8 mouse cellular contexts compared by ENCODE assay signal in the genomic region with DNA sequence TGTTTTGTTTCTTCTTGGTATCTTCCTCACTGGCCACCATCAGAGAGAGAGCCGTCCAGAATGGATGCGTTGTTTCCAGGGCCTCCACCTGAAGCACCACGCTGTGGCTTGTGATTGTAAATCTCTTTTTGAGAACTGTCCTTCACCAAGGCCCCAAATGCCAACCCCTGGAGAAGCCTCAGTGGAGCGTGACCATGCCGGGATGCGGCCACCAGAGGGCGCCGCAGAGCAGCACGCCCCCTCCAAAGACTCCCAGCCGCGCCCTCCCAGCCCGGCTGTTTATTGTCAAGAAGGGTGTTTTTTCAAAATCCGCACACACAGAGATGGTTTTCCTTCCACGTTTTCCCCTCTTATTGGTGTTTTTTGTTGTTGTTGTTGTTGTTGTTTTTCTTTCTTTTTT.
DNase-seq lines count a peak whose midpoint lies in the region; ATAC-seq lines count a peak whose summit lies in the region.

No protein-coding gene starts in this region.

- 2% methylated on average over 14 of the region's 14 CpGs for WGBS in heart, embryonic 11.5 days (ENCODE audit: insufficient replicate concordance)
- 3% methylated on average over 14 of the region's 14 CpGs for WGBS in limb, embryonic 11.5 days

- H3K9me3 ChIP-seq in heart, embryonic 11.5 days (replicated peaks; ENCODE audit: control insufficient read depth, low read length), result no peaks in the 10 kb centered on the region
- H3K9me3 ChIP-seq in limb, embryonic 11.5 days (ENCODE audit: control insufficient read depth, low read length), result no peaks in the 10 kb centered on the region

- H3K27ac ChIP-seq in heart, embryonic 11.5 days (ENCODE audit: low read depth, low read length), result no peak overlapping the region
- no peak overlapping the region for H3K27ac ChIP-seq in limb, embryonic 11.5 days (replicated peaks; ENCODE audit: low read depth, low read length)

- no peaks in the 10 kb centered on the region for H3K27me3 ChIP-seq in heart, embryonic 11.5 days (ENCODE audit: control insufficient read depth, insufficient read depth, low read length)
- no peaks in the 10 kb centered on the region for H3K27me3 ChIP-seq in limb, embryonic 11.5 days (ENCODE audit: control insufficient read depth, insufficient read depth, low read length)

- H3K36me3 ChIP-seq in heart, embryonic 11.5 days (ENCODE audit: control insufficient read depth, insufficient read depth, low read length), result no peaks in the 10 kb centered on the region
- H3K36me3 ChIP-seq in limb, embryonic 11.5 days (ENCODE audit: control insufficient read depth, insufficient read depth, low read length), result no peaks in the 10 kb centered on the region

- no peak overlapping the region for H3K4me2 ChIP-seq in heart, embryonic 11.5 days
- no peak overlapping the region for H3K4me2 ChIP-seq in limb, embryonic 11.5 days (ENCODE audit: low read depth, severe bottlenecking)

- ATAC-seq in heart, embryonic 11.5 days (replicated peaks; ENCODE audit: insufficient number of reproducible peaks, low FRiP score, low TSS enrichment), result no peak
- ATAC-seq in granulocyte monocyte progenitor cell, adult 5-6 weeks (replicated peaks; ENCODE audit: poor library complexity, severe bottlenecking), result peak; percentile 97
- no peak for ATAC-seq in limb, embryonic 11.5 days (ENCODE audit: insufficient number of reproducible peaks, low FRiP score, low TSS enrichment, low read depth)
- ATAC-seq in monocyte, adult 5-6 weeks (replicated peaks; ENCODE audit: insufficient number of reproducible peaks, low FRiP score, low TSS enrichment, poor library complexity, severe bottlenecking), result peak; percentile 57; the same call in 1 of the 2 replicates

- no peak overlapping the region for H3K4me3 ChIP-seq in heart, embryonic 11.5 days (ENCODE audit: low read depth, low read length)
- H3K4me3 ChIP-seq in limb, embryonic 11.5 days (ENCODE audit: low read depth, low read length), result no peak overlapping the region

- no peaks in the 10 kb centered on the region for H3K4me1 ChIP-seq in heart, embryonic 11.5 days (ENCODE audit: control insufficient read depth, insufficient read depth, low read length)
- no peaks in the 10 kb centered on the region for H3K4me1 ChIP-seq in limb, embryonic 11.5 days (ENCODE audit: control insufficient read depth, insufficient read depth, low read length)

- H3K9ac ChIP-seq in heart, embryonic 11.5 days (ENCODE audit: low read depth, low read length), result no peak overlapping the region
- H3K9ac ChIP-seq in limb, embryonic 11.5 days (ENCODE audit: low read length), result no peak overlapping the region

- peak; percentile 92 for DNase-seq in heart, adult 11 months
- DNase-seq in embryo, embryonic 10.5 days (ENCODE audit: low spot score), result peak; percentile 85
- peak; percentile 46 for DNase-seq in kidney, adult 11 months
- peak; percentile 87 for DNase-seq in limb, embryonic 11.5 days (ENCODE audit: low spot score)
- DNase-seq in spleen, postnatal 36 days (ENCODE audit: low spot score in 2 of 2), result peak; percentile 29 to 35

Comparison
In these comparisons a context has a peak if more than half of its experiments do, and no peak if none do; other contexts are left out.
1. DNase-seq: peak in every context shown above with its lines; median percentile 92 in heart, adult 11 months; 87 in limb, embryonic 11.5 days; 85 in embryo, embryonic 10.5 days; 46 in kidney, adult 11 months; 32 in spleen, postnatal 36 days.
2. ATAC-seq: peak in granulocyte monocyte progenitor cell, adult 5-6 weeks (single experiment) and monocyte, adult 5-6 weeks (single experiment); none in heart, embryonic 11.5 days (single experiment) and limb, embryonic 11.5 days (single experiment).